Mouse (Mus musculus): ENCODE measurements around the gene Nfatc2.

Gene Nfatc2

DNA sequence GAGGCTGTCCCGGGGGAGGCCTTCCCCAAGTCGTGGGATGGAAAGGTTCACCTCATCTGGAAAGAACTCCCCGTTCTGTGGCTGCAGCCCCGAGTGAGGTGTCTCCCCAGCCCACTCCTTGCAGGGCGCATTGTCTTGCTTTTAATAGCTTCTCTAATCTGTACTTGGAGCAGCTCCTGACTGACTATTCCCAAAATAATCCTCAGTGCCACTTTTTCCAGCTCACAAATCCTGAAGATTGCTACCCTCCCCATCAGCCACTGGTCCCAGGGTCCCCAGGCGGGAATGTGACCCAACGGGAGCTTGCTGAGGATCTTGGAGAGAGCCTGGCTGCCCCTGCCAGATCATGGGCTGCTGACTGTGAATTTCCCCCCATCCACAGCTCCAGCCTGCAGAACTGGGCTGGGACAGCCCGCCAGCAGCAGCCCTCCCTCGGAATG, 6.7 kb upstream of the Nfatc2 start:
- no peak for DNase-seq

DNA sequence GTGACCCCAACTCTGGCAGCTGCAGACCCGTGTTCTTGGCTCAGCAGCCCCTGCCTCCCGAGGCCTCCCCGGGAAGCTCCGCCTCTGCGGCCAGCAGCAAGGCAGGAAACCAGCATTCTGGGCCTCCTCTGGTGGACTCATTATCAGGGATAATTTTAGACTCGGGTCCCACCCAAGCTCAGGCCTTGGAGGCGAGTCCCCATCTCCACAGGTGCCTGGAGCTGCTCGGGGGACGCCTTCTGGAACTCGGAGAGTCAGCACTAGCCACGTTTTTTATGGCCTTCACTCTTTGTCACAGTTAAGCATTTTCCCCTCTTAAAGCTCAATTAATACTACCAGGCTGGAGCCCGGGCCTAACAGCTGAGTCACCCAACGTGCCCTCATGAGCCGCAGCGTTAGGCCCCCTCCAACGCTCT, 3.2 kb upstream of the Nfatc2 start:
- no peak for DNase-seq

DNA sequence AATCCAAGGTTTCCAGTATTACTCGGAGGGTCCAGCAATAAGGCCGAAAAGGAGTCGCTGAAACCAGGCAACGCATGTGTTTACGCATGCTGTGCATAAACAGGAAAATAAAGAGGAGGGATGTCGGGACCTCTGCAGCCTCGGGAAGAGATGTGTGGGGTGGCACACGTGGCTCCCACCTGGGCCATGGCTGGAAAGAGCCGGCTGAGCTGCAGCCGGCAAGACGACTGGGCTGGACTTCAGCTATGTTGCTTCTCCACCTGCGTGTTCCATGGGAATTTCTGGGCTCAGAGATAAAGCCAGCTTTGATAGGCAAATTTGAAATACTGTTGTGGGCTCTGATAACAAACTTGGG, 907 bp upstream of the Nfatc2 start:
- DNase-seq = no peak

DNA sequence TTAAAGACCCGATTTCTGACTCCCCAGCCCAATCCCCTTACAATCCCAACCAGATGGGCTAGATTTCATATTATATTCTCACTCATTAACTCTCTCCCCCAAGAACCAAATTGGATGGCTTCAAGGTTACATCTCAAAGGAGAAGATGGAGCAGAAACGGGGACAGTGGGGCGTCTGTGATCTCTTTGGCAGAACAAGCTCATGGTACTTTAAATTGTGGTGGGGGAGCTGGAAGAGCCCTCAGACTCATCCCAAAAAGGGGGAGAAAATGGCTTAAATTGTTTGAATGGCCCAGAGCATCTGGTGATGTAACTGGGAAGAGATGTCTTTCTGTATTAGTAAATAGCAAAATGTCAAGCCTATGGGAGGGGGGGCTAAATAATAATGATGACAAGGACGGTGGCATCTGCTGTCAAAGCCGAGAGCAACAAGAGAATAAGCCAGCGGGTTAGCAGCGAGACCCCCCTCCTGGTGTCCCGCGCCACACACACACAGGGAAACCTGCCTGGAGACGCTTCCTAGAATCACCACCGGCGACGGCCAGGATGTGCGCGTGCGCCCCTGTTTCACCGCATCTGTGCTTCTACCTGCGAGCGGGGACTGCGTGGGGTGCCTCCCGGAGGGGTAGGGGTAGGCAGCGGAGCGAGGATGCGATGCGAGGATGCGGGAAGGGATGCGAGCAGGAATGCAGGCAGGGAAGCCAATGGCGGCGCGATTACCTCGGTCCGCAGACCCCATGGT, 537 bp downstream of the Nfatc2 start:
- peak; percentile 57 for DNase-seq

DNA sequence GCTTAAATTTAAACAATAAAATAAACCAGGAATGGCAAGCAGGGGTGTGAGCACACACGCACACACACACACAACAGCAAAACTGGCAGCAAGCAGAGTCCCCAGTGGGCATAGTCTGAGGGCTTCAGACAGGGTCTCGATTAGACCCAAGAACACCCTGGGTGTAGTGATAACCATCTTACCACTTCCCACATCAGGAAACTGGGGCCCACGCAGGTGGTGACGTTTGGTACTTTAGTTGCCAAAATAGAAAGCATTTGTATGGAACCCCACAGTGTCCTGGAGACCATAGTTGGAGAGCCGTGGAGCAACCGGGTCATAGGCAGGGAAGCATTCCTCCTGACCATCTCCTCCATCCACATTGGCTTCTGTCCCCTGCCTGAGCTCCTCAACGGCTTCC, 5.8 kb downstream of the Nfatc2 start:
- DNase-seq = no peak

DNA sequence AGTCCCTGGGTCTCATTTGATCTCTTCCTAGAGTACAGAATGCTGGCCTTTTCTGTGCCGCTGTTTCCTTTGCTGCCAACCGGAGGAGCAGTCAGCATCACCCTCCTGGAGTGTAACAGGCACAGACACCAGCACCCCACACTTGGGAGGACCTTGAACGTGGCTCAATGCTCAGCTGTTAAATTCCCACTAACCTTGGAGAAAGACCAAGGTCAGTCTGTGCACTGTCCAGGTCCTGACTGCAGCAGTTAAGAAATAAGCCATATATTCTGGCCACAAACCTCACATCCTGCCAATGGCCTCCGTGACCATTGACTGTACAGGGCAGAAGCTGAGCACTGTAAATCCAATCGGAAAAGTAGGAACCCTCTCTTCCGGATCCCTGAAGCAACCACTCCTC, 7.8 kb downstream of the Nfatc2 start:
- DNase-seq = no peak

DNA sequence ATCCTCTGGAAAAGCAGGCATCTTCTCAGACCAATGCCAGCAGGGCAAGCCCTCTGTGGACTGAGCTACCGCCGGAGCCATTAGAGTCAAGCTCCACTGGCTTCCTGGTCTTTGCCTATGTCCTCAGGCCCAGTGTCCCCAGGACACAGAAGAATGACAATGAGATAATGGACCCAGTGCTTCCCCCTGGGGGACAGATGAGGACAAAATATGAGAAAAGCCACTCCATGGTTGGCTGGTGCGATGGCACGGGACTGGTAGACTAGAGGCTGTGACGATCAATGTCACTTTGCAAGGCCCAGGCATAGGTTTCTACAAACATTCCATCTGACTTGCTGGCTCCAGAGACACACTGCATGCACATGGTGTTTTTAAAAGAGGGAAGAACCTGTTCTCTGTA, 8.5 kb downstream of the Nfatc2 start:
- no peak for DNase-seq

DNA sequence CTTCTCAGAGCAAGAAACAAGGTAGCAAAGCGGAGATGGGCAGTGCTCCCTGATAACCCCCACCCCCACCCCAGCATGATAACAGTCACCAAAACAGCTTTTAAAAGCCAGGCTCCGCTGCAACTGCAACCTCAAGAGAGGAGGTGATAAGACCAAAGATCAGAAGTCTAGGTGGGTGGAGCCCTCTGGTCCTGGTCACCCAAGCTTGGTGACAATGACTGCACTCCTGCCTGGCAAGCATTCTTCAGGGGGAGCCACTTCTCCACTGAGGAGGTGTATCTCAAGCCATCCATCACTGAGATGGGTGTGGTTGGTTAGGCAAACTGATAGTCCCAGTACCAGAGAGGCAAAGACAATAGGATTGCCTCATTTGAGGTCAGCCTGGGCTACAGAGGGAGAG, 10.4 kb downstream of the Nfatc2 start:
- DNase-seq = no peak

DNA sequence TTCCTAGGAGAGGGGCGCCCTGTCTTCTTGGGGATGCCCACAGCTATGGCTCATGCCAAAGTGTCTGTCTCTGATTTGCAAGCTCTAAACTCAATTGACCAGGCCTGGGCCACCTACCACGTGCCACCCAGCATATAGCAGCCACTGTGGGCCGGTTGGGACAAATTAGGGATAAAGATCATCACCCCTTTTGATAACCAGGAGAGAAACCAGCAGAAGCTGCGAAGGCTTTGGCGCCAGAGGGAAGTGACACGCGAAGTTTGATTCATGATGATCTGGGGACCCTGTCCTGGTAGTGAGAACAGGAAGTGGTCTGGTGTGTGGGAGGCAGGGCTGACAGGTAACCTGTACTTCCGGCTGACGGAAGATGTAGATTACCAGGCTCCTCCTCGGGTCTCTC, 10.9 kb downstream of the Nfatc2 start:
- DNase-seq = no peak

DNA sequence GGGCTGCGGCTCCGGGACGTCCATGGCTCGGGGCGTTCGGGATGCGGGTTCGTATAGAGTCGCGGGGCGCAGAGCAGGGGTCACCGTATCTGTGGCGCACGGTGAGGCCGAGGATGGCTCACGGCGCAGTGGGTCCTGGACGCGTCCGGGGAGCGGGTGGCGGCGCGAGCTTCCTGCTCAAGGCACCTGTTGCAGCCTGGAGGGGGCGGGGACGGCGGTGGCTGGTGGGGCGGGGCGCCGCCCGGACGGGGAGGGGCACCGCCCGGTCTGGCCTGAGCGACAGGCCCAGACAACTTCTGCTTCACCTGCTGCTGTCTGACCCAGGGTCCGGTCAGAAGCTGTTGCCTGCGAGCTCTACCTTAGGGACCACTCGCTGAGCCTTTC, 11.3 kb downstream of the Nfatc2 start:
- no peak for DNase-seq

DNA sequence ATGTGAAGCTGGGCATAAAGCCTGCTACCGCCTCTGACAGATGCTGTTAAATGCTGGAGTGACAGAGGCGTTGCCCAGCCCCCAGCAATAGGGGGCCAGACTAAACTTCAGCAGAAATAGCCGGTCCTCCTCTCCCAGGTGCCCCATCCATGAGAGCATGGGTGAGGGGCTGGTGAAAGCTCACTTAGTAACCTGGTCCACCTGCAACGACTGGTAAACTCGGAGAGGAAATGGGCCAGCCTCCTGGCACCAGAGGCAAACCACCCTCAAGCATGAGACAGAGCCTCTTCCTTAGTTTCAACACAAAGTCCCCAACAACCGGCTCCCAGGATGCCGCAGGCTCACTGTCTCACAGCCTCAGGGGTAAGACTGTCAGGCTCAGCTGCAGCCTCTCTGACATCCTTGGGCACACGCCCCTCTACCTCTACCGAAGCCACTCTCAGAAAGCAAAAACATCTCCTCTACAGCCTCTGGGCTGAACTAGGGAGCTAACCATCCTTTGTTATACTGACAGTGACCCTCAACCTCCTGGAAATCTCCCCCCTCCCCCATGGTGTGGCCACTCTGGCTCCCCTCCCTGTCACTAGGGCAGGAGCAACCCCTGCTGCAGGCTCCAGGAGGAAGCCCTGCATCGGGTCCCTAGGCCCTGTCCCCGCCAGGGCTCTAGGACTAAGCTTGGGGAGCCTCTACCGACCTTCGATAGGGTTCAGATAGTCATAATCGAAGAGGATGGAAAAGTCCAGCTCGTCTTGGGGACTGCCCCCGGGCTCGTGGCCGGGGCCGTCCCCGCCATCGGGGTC, 11.9 kb downstream of the Nfatc2 start:
- no peak for DNase-seq

DNA sequence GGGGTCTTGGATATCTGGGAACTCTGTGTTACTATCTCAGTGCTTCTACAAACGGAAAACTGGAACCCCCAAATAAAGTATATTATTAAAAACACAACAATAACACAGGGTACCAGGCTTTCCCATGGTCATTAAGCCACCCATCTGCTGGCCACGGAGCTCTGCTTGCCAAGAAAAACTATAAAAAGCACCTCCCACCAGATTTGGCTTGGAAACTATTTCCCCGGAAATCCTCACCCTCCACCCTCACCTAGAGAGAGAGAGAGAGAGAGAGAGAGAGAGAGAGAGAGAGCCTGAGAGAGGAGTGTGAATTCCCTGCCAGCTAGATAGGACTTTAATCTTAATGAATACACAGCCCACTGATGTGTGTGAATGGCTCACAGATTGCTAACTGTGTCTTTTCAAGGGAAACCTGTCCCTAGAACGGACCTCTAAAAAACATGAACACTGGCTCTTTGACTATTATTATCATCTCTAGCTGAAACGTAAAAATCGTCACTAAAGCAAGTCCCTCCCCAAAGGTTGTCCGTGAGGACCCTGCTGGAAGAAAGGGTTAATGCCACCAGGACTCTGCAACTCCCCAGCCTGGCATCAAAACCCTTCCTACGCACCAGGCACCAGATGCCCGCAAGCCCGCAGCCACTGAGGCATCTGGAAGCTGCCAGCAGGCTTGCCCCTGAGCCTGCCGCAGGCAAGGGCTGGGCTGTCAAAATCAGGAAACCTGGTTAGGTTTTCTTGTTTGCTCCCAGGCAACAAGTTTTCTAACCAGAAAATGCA, 12.7 kb downstream of the Nfatc2 start:
- DNase-seq = peak; percentile 40

DNA sequence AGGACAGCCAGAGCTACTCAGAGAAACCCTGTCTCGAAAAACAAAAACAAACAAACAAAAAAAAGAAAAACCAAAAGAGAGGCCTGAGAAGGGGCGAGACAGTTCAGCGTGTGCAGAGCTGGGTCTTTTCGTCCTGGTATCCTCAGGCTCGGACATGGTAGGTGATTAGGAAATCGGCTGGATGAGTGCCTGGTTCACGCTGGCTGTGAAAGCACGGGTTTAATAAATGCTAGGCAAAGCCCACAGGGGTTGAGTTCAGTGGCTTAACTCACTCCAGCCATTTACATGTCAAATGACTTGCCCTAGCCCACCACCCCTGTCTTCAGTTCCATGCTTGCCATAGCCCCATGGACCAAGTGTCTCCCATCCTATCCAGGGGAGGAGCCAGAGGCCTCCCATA, 14.3 kb downstream of the Nfatc2 start:
- no peak for DNase-seq

DNA sequence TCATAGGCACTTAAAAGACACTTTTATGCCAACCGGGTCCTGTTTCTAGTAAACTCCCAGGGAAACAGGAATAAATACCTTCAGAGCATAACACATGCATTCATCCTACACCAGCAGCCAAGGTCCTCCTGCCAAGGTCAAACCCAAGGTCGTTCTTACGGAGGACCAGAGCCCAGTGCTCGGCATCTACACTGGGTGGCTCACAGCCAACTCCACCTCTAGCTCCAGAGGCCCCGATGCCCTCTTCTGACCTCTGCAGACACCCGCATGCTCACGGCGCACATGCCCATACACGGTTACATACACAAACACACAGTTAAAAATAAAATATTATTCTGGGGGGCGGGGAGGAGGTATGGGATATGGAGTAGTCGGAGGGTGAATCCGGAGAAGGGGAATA, 14.9 kb downstream of the Nfatc2 start:
- DNase-seq = no peak

DNA sequence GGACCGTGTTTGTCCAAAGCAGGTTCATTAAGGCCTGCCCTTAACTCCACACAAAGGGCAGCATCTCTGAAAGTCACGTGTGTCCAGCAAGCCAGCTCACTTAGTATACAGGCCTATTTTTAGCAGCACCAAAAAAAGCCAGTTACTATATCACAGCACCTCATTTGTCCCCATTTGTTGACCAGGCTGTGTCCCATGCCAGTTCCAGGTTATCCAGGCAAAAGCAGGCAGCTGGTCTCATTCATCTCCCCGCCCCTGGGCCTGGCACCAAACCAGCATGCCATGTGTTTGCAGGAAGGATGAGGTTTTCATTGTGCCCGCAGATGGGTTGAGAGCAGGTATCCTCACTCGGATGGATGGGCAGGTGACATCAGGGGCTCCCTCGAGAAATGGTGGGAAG, 16.6 kb downstream of the Nfatc2 start:
- no peak for DNase-seq

DNA sequence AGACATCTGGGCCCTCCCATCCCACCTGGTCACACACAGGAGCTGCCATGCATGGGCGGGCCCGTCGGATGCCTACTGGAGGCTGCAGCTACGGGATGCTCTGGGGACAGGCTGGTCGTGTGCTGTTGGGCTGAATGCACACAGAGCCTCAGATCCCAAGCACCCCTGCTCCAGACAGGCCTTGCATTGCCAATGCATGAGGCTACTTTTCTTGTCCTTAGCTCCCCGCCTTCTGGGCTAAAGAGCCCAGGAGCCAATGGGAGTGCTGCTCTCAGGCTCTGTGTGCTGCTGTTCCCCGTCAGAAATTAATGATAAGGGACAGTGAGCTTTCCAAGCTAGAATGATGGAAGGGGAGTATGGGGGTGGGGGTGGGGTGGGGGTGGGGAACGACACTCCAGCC, 17.0 kb downstream of the Nfatc2 start:
- DNase-seq = no peak

DNA sequence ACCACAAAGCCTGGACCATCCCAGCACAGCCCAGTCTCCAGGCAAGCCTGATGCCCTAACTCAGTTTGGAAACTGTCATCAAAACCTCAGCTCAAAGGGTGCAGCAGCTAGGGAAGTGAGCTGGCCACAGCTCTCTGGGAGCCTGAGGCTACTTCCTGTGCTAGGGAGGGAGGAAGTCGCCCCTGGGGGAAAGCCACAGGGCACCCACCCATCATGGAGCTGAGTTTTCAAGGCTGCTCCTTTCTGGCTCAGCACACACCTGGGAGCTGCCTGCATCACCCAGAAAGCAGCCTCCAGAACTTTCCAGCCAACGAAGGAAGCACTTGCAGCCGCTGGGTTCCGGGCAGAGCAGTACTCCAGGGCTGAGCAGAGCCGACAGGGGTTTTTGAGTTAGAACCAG, 18.4 kb downstream of the Nfatc2 start:
- no peak for DNase-seq

DNA sequence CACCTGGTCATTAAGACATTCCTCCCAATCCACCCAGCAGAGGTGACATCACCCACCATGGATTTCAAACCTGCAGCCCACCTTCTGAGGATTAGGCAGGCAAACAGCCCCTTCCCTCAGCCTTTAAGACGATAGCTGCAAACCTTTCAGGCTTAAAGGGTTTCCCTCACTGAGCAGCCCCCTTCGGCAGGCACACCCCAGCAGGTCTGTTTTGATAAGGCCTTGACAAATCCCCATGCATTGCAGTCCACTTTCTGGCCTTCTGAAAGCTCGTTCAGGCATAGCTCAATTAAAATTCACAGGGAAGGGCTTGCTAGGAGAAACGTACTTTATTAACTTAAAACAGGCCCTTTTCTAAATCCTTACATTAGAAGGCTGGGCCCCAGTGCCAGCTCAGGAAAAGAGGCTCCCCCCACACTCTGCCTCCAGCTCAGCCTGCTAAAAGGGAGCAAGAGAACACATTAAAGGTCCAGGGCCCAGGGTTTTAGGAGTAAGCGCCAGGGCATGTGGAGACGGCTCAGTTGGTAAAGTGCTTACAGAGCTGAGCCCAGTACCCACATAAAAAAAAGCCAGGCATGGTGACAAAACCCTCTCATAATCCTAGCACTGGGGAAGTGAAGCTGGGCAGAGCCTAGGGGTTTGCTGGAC, 20.1 kb downstream of the Nfatc2 start:
- no peak for DNase-seq

DNA sequence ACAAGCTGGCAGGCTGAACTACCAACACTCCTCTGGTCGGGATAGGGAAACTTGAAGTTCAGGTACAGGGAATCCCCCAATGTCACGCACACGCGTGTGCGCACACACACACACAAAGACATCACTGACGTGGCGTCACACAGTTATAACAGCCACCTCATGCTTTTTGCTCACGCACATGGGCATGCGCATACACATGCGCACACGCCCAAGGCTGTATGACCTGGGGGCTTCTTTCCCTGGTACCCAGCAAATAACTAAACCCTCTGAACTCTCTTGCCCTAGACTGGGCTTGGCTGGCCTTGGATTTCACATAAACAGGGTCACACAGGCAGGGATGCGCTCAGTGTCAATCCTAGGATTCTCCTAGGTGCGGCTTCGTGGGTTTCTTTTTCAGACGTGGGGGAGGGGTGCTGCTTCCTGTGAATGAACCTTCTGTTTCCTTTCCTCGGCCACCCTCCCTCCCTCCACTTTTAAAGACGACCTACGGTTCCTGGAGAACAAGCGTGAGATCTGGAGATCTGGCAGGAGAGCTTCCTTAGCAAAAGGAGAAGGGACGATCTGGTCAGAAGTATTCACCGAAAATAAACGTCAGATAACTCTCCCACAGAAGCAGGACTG, 21.1 kb downstream of the Nfatc2 start:
- no peak for DNase-seq

DNA sequence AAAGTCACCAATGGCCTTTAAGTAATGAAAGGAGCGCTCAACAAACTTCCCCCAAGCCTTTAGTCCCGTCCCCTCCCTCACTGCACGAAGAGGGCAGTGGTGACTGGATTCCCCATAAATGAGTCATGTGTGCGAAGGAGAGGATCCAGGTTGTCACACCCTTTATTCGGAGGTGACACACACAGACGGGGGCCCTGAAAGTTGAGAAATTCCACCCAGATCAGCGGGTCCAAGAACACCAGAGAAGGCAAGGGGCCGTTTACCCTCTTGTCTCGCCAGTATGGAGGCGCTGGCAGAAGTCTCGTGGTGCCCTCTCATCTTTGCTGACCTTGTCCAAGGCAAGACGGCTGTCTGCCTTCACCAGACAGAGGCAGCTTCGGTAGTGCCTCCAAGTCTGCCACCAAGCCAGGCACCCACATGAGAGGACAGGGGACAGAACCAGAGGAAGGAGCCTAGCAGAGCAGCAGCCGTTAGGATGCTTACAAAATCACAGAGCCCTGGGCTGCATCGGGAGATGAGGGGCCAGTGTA, 21.8 kb downstream of the Nfatc2 start:
- no peak for DNase-seq

DNA sequence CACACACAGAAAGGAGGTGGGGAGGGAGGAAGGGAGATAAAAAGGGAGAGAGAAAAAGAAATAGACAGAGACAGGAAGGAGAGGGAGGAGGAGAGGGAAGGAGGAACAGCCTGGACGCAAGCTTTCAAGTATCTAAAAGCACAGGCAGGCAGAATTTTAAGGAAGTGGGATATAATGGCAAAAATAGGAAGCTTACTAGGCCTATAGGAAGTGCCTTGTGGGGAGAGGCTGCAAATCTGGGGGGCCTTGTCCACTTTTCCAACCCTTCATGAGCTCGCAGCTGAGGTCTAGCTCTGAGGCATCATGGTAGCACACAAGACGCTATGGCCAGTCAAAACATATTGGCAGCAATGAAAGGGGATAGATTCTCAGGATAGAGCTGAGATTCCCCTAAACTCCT, 22.3 kb downstream of the Nfatc2 start:
- no peak for DNase-seq

DNA sequence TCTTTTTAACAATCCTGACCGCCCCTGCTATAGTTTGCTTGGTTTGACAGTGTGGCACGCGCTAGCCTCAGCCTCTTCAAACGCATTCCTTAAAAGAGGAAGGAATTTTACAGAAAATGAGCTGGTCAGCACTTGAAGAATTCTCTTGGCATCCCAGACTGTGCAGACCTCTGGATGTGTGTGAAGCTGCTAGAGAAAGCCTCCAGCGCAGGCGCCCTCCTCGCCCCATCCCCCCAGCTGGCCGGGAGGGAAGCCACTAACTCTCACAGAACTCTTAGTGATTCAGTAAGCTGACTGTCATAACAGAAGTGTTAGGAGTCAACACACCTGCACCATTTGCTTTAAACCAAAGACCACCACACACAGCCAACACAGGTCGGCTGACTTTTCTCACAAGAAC, 23.3 kb downstream of the Nfatc2 start:
- no peak for DNase-seq

DNA sequence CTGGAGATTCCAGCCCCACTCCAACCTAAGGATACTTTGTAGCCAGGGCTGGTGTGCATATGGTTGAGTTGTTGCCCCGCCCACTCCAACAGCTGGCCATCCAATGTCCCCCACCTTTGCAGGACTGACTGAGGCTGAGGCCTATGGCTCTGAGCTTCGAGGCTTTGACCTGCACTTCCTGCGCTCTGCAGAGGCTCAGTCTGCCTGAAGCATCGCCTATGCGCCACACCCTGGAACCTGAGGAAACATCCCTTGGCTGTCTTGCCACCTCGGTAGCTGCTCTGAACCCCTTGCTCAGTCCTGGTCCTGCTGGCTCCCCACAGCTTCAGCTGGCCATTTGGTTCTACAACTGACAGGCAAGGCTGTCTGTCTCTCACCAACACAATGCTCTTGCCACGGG, 24.1 kb downstream of the Nfatc2 start:
- DNase-seq = no peak

Measured in right cerebral cortex, adult 18-20 months (tissue).